Mouse (Mus musculus): ENCODE measurements around the gene Tbc1d10a.
"Not testable (repeated sequence)": the region's sequence is repeated elsewhere in the genome, so short reads cannot be mapped to it uniquely, and the experiment has no call there.

The Tbc1d10a gene

GRCm38 (mm10) chr11:4183511-4183910 is 3.1 kb upstream of the Tbc1d10a start:
- DNase-seq (ENCODE audit: low read depth, low spot score), result no peak

- no peak for DNase-seq (ENCODE audit: low read depth, low spot score)
Measured at GRCm38 (mm10) chr11:4184251-4184952, 2.2 kb upstream of the Tbc1d10a start.

GRCm38 (mm10) chr11:4185480-4185879 is 1.1 kb upstream of the Tbc1d10a start:
- not testable (repeated sequence) for DNase-seq (ENCODE audit: low read depth, low spot score)

GRCm38 (mm10) chr11:4187318-4187700 is 720 bp downstream of the Tbc1d10a start:
- no peak for DNase-seq (ENCODE audit: low read depth, low spot score)

- no peak for DNase-seq (ENCODE audit: low read depth, low spot score)
Measured at GRCm38 (mm10) chr11:4189182-4189581, 2.6 kb downstream of the Tbc1d10a start.

- DNase-seq (ENCODE audit: low read depth, low spot score), result no peak
Measured at GRCm38 (mm10) chr11:4190677-4191076, 4.1 kb downstream of the Tbc1d10a start.

GRCm38 (mm10) chr11:4192757-4193156 is 6.2 kb downstream of the Tbc1d10a start:
- DNase-seq (ENCODE audit: low read depth, low spot score), result no peak

- DNase-seq (ENCODE audit: low read depth, low spot score), result no peak
Measured at GRCm38 (mm10) chr11:4193420-4193819, 6.8 kb downstream of the Tbc1d10a start.

GRCm38 (mm10) chr11:4195597-4196031 is 9.0 kb downstream of the Tbc1d10a start:
- DNase-seq (ENCODE audit: low read depth, low spot score), result no peak

- no peak for DNase-seq (ENCODE audit: low read depth, low spot score)
Measured at GRCm38 (mm10) chr11:4196636-4197035, 10.0 kb downstream of the Tbc1d10a start.

- no peak for DNase-seq (ENCODE audit: low read depth, low spot score)
Measured at GRCm38 (mm10) chr11:4197691-4198090, 11.1 kb downstream of the Tbc1d10a start.

GRCm38 (mm10) chr11:4201981-4202700 is 15.6 kb downstream of the Tbc1d10a start:
- DNase-seq (ENCODE audit: low read depth, low spot score), result no peak

GRCm38 (mm10) chr11:4202995-4203704 is 16.6 kb downstream of the Tbc1d10a start:
- DNase-seq (ENCODE audit: low read depth, low spot score), result no peak

- no peak for DNase-seq (ENCODE audit: low read depth, low spot score)
Measured at GRCm38 (mm10) chr11:4203705-4204074, 17.1 kb downstream of the Tbc1d10a start.

- DNase-seq (ENCODE audit: low read depth, low spot score), result no peak
Measured at GRCm38 (mm10) chr11:4205097-4205655, 18.6 kb downstream of the Tbc1d10a start.

GRCm38 (mm10) chr11:4205951-4206350 is 19.4 kb downstream of the Tbc1d10a start:
- no peak for DNase-seq (ENCODE audit: low read depth, low spot score)

- no peak for DNase-seq (ENCODE audit: low read depth, low spot score)
Measured at GRCm38 (mm10) chr11:4206563-4206962, 20.0 kb downstream of the Tbc1d10a start.

GRCm38 (mm10) chr11:4207655-4208054 is 21.1 kb downstream of the Tbc1d10a start:
- no peak for DNase-seq (ENCODE audit: low read depth, low spot score)

- DNase-seq (ENCODE audit: low read depth, low spot score), result no peak
Measured at GRCm38 (mm10) chr11:4209556-4209955, 23.0 kb downstream of the Tbc1d10a start.

- no peak for DNase-seq (ENCODE audit: low read depth, low spot score)
Measured at GRCm38 (mm10) chr11:4210786-4211185, 24.2 kb downstream of the Tbc1d10a start.

GRCm38 (mm10) chr11:4213107-4213506 is 26.5 kb downstream of the Tbc1d10a start:
- DNase-seq (ENCODE audit: low read depth, low spot score), result no peak

- DNase-seq (ENCODE audit: low read depth, low spot score), result no peak
Measured at GRCm38 (mm10) chr11:4214572-4214971, 28.0 kb downstream of the Tbc1d10a start.

All from embryo, embryonic 11.5 days (tissue).